Mouse (Mus musculus): ENCODE measurements around the gene Fmo5.

- TF ChIP-seq CTCF (IDR thresholded peaks at IDR 0.05; ENCODE audit: low read depth, low read length) (no peak), POLR2A (IDR thresholded peaks at IDR 0.05; ENCODE audit: insufficient read depth, low read length) (no peak)
Observed at GRCm38 (mm10) chr3:97683560-97684195, 55.1 kb downstream of the Fmo5 start.
